Mouse (Mus musculus) MEL (cell line): Measurements from ENCODE around the gene Nhsl2. TPM values are rescaled to one million over a fixed set of nuclear protein-coding genes. Genes with fewer than 3 reads are reported as not detected.
"Not testable (repeated sequence)": the region's sequence is repeated elsewhere in the genome, so short reads cannot be mapped to it uniquely, and the experiment has no call there.

Experiments used
- DNase-seq: peaks from one replicate; pipeline ENCODE4 v3.0.0; 2011; ENCODE audit warnings: low read depth, low spot score
- H3K27ac ChIP-seq: 2 replicates; pipeline ENCODE4 v1.5.1; 2012; ENCODE audit warnings: low read depth, mild to moderate bottlenecking, control low read depth, low read length, moderate library complexity; ENCODE audit not compliant: control insufficient read depth
- H3K27me3 ChIP-seq, 2 experiments: fragments of 150-350 bp in 1 of 2; sonication (generic) in 1 of 2; 2 replicates each; pipeline ENCODE4 v1.6.1; 2012; ENCODE audit warnings: low read length in 2 of 2, mild to moderate bottlenecking in 2 of 2, improper control_type of control experiment in 1 of 2, moderate library complexity in 1 of 2; ENCODE audit not compliant: insufficient read depth in 2 of 2, control insufficient read depth in 1 of 2
- H3K36me3 ChIP-seq, 2 experiments: 2 replicates each; pipeline ENCODE4 v1.6.1; 2012 to 2014; ENCODE audit warnings: low read length in 2 of 2, improper control_type of control experiment in 1 of 2, inconsistent platforms in 1 of 2, mild to moderate bottlenecking in 1 of 2; ENCODE audit not compliant: insufficient read depth in 2 of 2, control insufficient read depth in 1 of 2
- H3K4me1 ChIP-seq, 2 experiments: fragments of 150-350 bp in 1 of 2; sonication (generic) in 1 of 2; 2 replicates each; pipeline ENCODE4 v1.6.1; 2012; ENCODE audit warnings: low read length in 2 of 2, improper control_type of control experiment in 1 of 2, mild to moderate bottlenecking in 1 of 2; ENCODE audit not compliant: insufficient read depth in 2 of 2, control insufficient read depth in 1 of 2
- H3K4me3 ChIP-seq, 2 experiments: fragments of 150-350 bp in 1 of 2; sonication (generic) in 1 of 2; 2 replicates each; pipeline ENCODE4 v1.5.1; 2012; ENCODE audit warnings: low read depth in 2 of 2, low read length in 2 of 2, mild to moderate bottlenecking in 2 of 2, moderate library complexity in 2 of 2, control low read depth in 1 of 2, improper control_type of control experiment in 1 of 2; ENCODE audit not compliant: control insufficient read depth in 1 of 2, insufficient read depth in 1 of 2
- H3K79me2 ChIP-seq: 2 replicates; pipeline ENCODE4 v1.6.1; 2012; ENCODE audit warnings: mild to moderate bottlenecking, low read length, moderate library complexity; ENCODE audit not compliant: control insufficient read depth, poor library complexity, insufficient read depth
- H3K9ac ChIP-seq: 2 replicates; pipeline ENCODE4 v1.6.1; 2012; ENCODE audit warnings: low read depth, mild to moderate bottlenecking, control low read depth, low read length, moderate library complexity; ENCODE audit not compliant: control insufficient read depth, poor library complexity, severe bottlenecking
- H3K9me3 ChIP-seq: fragments of 150-350 bp; sonication (generic); replicated peaks from 2 replicates; pipeline ENCODE4 v1.6.1; 2012; ENCODE audit warnings: mild to moderate bottlenecking, low read length, improper control_type of control experiment, moderate library complexity; ENCODE audit not compliant: insufficient read depth
- BHLHE40 ChIP-seq: IDR thresholded peaks from 2 replicates; pipeline ENCODE4 v1.6.1; 2012; ENCODE audit warnings: low read depth, mild to moderate bottlenecking, inconsistent platforms, low read length, improper control_type of control experiment, borderline replicate concordance
- CTCF ChIP-seq, 3 experiments: IDR thresholded peaks in 2 of 3; conservative IDR thresholded peaks in 1 of 3; 2 replicates each; pipeline ENCODE4 v1.5.1; 2011 to 2012; ENCODE audit warnings: low read length in 3 of 3, low read depth in 2 of 3, mild to moderate bottlenecking in 2 of 3, improper control_type of control experiment in 1 of 3, inconsistent platforms in 1 of 3, mixed read lengths in 1 of 3, moderate library complexity in 1 of 3; ENCODE audit not compliant: control insufficient read depth in 1 of 3, insufficient read depth in 1 of 3, poor library complexity in 1 of 3, severe bottlenecking in 1 of 3
- ELF1 ChIP-seq: IDR thresholded peaks from 2 replicates; pipeline ENCODE4 v1.6.1; 2014; ENCODE audit warnings: low read depth, mild to moderate bottlenecking, inconsistent platforms, low read length, improper control_type of control experiment, moderate library complexity
- ETS1 ChIP-seq: IDR thresholded peaks from 2 replicates; pipeline ENCODE4 v1.6.1; 2012; ENCODE audit warnings: low read depth, mild to moderate bottlenecking, inconsistent platforms, low read length, improper control_type of control experiment, moderate library complexity
- GABPA ChIP-seq: IDR thresholded peaks from 2 replicates; pipeline ENCODE4 v1.6.1; 2012; ENCODE audit warnings: low read depth, mild to moderate bottlenecking, inconsistent platforms, low read length, improper control_type of control experiment, moderate library complexity
- GATA1 ChIP-seq: IDR thresholded peaks from 2 replicates; pipeline ENCODE4 v1.6.1; 2011; ENCODE audit warnings: low read depth, low read length, improper control_type of control experiment
- HCFC1 ChIP-seq: IDR thresholded peaks from 2 replicates; pipeline ENCODE4 v1.6.1; 2012; ENCODE audit warnings: low read depth, mild to moderate bottlenecking, inconsistent platforms, low read length, improper control_type of control experiment, moderate library complexity
- JUND ChIP-seq: IDR thresholded peaks from 2 replicates; pipeline ENCODE4 v1.6.1; 2011; ENCODE audit warnings: low read depth, mild to moderate bottlenecking, improper control_type of control experiment, low read length
- KAT2A ChIP-seq: conservative IDR thresholded peaks from 2 replicates; pipeline ENCODE4 v1.6.1; 2012; ENCODE audit warnings: low read depth, low read length, improper control_type of control experiment, inconsistent platforms
- MAZ ChIP-seq: IDR thresholded peaks from 2 replicates; pipeline ENCODE4 v1.6.1; 2012; ENCODE audit warnings: low read depth, mild to moderate bottlenecking, inconsistent platforms, low read length, improper control_type of control experiment
- MYC ChIP-seq: IDR thresholded peaks from 2 replicates; pipeline ENCODE4 v1.6.1; 2011; ENCODE audit warnings: low read depth, mild to moderate bottlenecking, low read length, improper control_type of control experiment, moderate library complexity
- NELFE ChIP-seq: IDR thresholded peaks from 2 replicates; pipeline ENCODE4 v1.6.1; 2011; ENCODE audit warnings: low read depth, low read length, improper control_type of control experiment
- NRF1 ChIP-seq: IDR thresholded peaks from 2 replicates; pipeline ENCODE4 v1.6.1; 2014; ENCODE audit warnings: low read depth, mild to moderate bottlenecking, inconsistent platforms, low read length, improper control_type of control experiment, moderate library complexity; ENCODE audit not compliant: poor library complexity, insufficient read depth, severe bottlenecking
- POLR2AphosphoS2 ChIP-seq: IDR thresholded peaks from 2 replicates; pipeline ENCODE4 v1.6.1; 2011; ENCODE audit warnings: low read length, improper control_type of control experiment
- RAD21 ChIP-seq: IDR thresholded peaks from 2 replicates; pipeline ENCODE4 v1.6.1; 2011; ENCODE audit warnings: mild to moderate bottlenecking, low read depth, low read length, improper control_type of control experiment
- SMC3 ChIP-seq: IDR thresholded peaks from 2 replicates; pipeline ENCODE4 v1.6.1; 2011; ENCODE audit warnings: low read depth, low read length, improper control_type of control experiment
- USF1 ChIP-seq: IDR thresholded peaks from 2 replicates; pipeline ENCODE4 v1.6.1; 2014; ENCODE audit warnings: low read depth, mild to moderate bottlenecking, inconsistent platforms, low read length, improper control_type of control experiment, moderate library complexity
- USF2 ChIP-seq, 2 experiments: IDR thresholded peaks; 2 replicates each; pipeline ENCODE4 v1.6.1; 2011 to 2012; ENCODE audit warnings: improper control_type of control experiment in 2 of 2, low read length in 2 of 2, borderline replicate concordance in 1 of 2, inconsistent platforms in 1 of 2, low read depth in 1 of 2, mild to moderate bottlenecking in 1 of 2; ENCODE audit not compliant: insufficient read depth in 1 of 2
- ZC3H11A ChIP-seq: IDR thresholded peaks from 2 replicates; pipeline ENCODE4 v1.6.1; 2012; ENCODE audit warnings: low read depth, mild to moderate bottlenecking, inconsistent platforms, low read length, improper control_type of control experiment
- ZKSCAN1 ChIP-seq: IDR thresholded peaks from 2 replicates; pipeline ENCODE4 v1.6.1; 2012; ENCODE audit warnings: low read depth, mild to moderate bottlenecking, inconsistent platforms, low read length, improper control_type of control experiment, moderate library complexity
- ZNF384 ChIP-seq: IDR thresholded peaks from 2 replicates; pipeline ENCODE4 v1.6.1; 2012; ENCODE audit warnings: low read depth, mild to moderate bottlenecking, inconsistent platforms, low read length, improper control_type of control experiment
- polyA plus RNA-seq, 2 experiments: library from polyadenylated mRNA; stranded (reverse) in 1 of 2; unstranded in 1 of 2; fragments of >175 nt in 1 of 2; fragments of >200 nt in 1 of 2; gene quantifications; 2 replicates each; pipeline versions ENCODE4 v1.2.1 to v1.2.4; 2012; ENCODE audit warnings: low replicate concordance in 2 of 2, low read depth in 1 of 2; ENCODE audit not compliant: insufficient read length in 2 of 2, insufficient read depth in 1 of 2, missing spikeins in 1 of 2
- total RNA-seq: library from RNA; depleted of rRNA; stranded (reverse); fragments of 300-350 nt; gene quantifications from 2 replicates; pipeline ENCODE4 v1.2.3, GENCODE M21; 2012

Gene Nhsl2
- total and polyA plus RNA-seq, 3 experiments, result 0.01 to 0.23 TPM; not detected in 1

GRCm38 (mm10) chrX:101811750-101812149, 37.4 kb upstream of the Nhsl2 start:
- DNase-seq, result no peak
- Histone ChIP-seq H3K27ac (no peak overlapping the region), H3K36me3 (no peaks in the 10 kb centered on the region), H3K79me2 (no peaks in the 10 kb centered on the region), H3K9ac (no peak overlapping the region), H3K27me3 (peaks cover 0 to 2% of the 10 kb centered on the region in 2 experiments; a peak in 2 of 4 replicates), H3K4me1 (no peaks in the 10 kb centered on the region), H3K9me3 (no peaks in the 10 kb centered on the region), H3K4me3 (no peak overlapping the region)
- no peak for TF ChIP-seq JUND
- no peak for TF ChIP-seq NELFE
- no peak for TF ChIP-seq USF1
- TF ChIP-seq ETS1, result no peak
- no peak for TF ChIP-seq ZC3H11A
- no peak for TF ChIP-seq ELF1
- no peak for TF ChIP-seq ZNF384
- no peak for TF ChIP-seq CTCF (IDR thresholded peaks at IDR 0.05 in 2 of 3, conservative IDR thresholded peaks at IDR 0.05 in 1 of 3; ENCODE audit: control insufficient read depth in 1 of 3, insufficient read depth in 1 of 3, low read depth in 2 of 3, low read length in 3 of 3, poor library complexity in 1 of 3, severe bottlenecking in 1 of 3)
- no peak for TF ChIP-seq NRF1
- TF ChIP-seq GATA1, result no peak
- no peak for TF ChIP-seq POLR2AphosphoS2
- no peak for TF ChIP-seq GABPA
- TF ChIP-seq MYC, result no peak
- no peak for TF ChIP-seq BHLHE40
- no peak for TF ChIP-seq ZKSCAN1
- TF ChIP-seq USF2 (IDR thresholded peaks at IDR 0.05; ENCODE audit: borderline replicate concordance in 1 of 2, insufficient read depth in 1 of 2, low read depth in 1 of 2, low read length in 2 of 2), result no peak
- TF ChIP-seq RAD21, result no peak
- no peak for TF ChIP-seq KAT2A
- no peak for TF ChIP-seq MAZ

GRCm38 (mm10) chrX:101819163-101819562, 30.0 kb upstream of the Nhsl2 start:
- Histone ChIP-seq H3K9ac (no peak overlapping the region), H3K4me1 (no peaks in the 10 kb centered on the region), H3K27me3 (no peaks in the 10 kb centered on the region), H3K79me2 (no peaks in the 10 kb centered on the region), H3K4me3 (no peak overlapping the region), H3K9me3 (no peaks in the 10 kb centered on the region), H3K36me3 (no peaks in the 10 kb centered on the region), H3K27ac (no peak overlapping the region)
- TF ChIP-seq SMC3 (0 out of 2 replicates have a peak, but pooled peaks have one; percentile 15), POLR2AphosphoS2 (no peak), CTCF (IDR thresholded peaks at IDR 0.05 in 2 of 3, conservative IDR thresholded peaks at IDR 0.05 in 1 of 3; ENCODE audit: control insufficient read depth in 1 of 3, insufficient read depth in 1 of 3, low read depth in 2 of 3, low read length in 3 of 3, poor library complexity in 1 of 3, severe bottlenecking in 1 of 3) (peak in 2 of 3 experiments; percentile 17 to 24; a peak in 3 of 6 replicates), GATA1 (no peak), RAD21 (peak; percentile 18), ZC3H11A (no peak), HCFC1 (no peak), MYC (no peak), BHLHE40 (no peak)
- peak; percentile 3 for DNase-seq

GRCm38 (mm10) chrX:101819980-101820379, 29.2 kb upstream of the Nhsl2 start:
- H3K4me1 ChIP-seq, DNase-seq, H3K36me3 ChIP-seq, H3K9me3 ChIP-seq, H3K9ac ChIP-seq, H3K4me3 ChIP-seq, H3K27me3 ChIP-seq, H3K79me2 ChIP-seq, H3K27ac ChIP-seq: not testable (repeated sequence)
